Mouse (Mus musculus) CH12.LX (cell line): ENCODE results near the gene Psmd11. TPM values are rescaled to one million over a fixed set of nuclear protein-coding genes. Genes with fewer than 3 reads are reported as not detected.

ENCODE experiments used
- DNase-seq: peaks from one replicate; pipeline ENCODE4 v3.0.0-alpha.2; 2013; ENCODE audit errors: extremely low read depth
- H3K27ac ChIP-seq: 2 replicates; pipeline ENCODE4 v1.5.1; 2012; ENCODE audit warnings: low read depth, mild to moderate bottlenecking, control low read depth, moderate library complexity; ENCODE audit not compliant: insufficient read depth
- H3K27me3 ChIP-seq: replicated peaks from 2 replicates; pipeline ENCODE3; 2012; ENCODE audit warnings: inconsistent platforms
- H3K36me3 ChIP-seq, 2 experiments: replicated peaks in 1 of 2; 2 replicates each; pipeline versions ENCODE3 to v1.6.1; 2012; ENCODE audit warnings: inconsistent platforms in 1 of 2, low read length in 1 of 2, mild to moderate bottlenecking in 1 of 2, mixed read lengths in 1 of 2, moderate library complexity in 1 of 2; ENCODE audit not compliant: control insufficient read depth in 1 of 2, insufficient read depth in 1 of 2
- H3K4me1 ChIP-seq, 2 experiments: 2 replicates each; pipeline ENCODE4 v1.6.1; 2012; ENCODE audit warnings: inconsistent platforms in 1 of 2, moderate library complexity in 1 of 2; ENCODE audit not compliant: insufficient read depth in 2 of 2, control insufficient read depth in 1 of 2
- H3K4me2 ChIP-seq: 2 replicates; pipeline ENCODE4 v1.6.1; 2012; ENCODE audit warnings: low read depth, mild to moderate bottlenecking, control low read depth; ENCODE audit not compliant: poor library complexity, insufficient read depth, severe bottlenecking
- H3K4me3 ChIP-seq, 3 experiments: fragments of 150-350 bp in 1 of 3; sonication (generic) in 1 of 3; replicated peaks in 1 of 3; 2 replicates each; pipeline versions ENCODE3 to v1.5.1; 2011 to 2012; ENCODE audit warnings: low read depth in 2 of 3, low read length in 2 of 3, mild to moderate bottlenecking in 2 of 3, moderate library complexity in 2 of 3, control low read depth in 1 of 3, improper control_type of control experiment in 1 of 3, inconsistent platforms in 1 of 3, mixed read lengths in 1 of 3; ENCODE audit not compliant: poor library complexity in 1 of 3
- H3K79me2 ChIP-seq: replicated peaks from 2 replicates; pipeline ENCODE4 v1.6.1; 2012; ENCODE audit warnings: mild to moderate bottlenecking, moderate library complexity; ENCODE audit not compliant: control insufficient read depth, poor library complexity, insufficient read depth, severe bottlenecking; ENCODE audit errors: extremely low read depth
- H3K9ac ChIP-seq: 2 replicates; pipeline ENCODE4 v1.6.1; 2012; ENCODE audit warnings: low read depth, mild to moderate bottlenecking, control low read depth, moderate library complexity; ENCODE audit not compliant: insufficient read depth
- H3K9me3 ChIP-seq: replicated peaks from 2 replicates; pipeline ENCODE3; 2012; ENCODE audit warnings: low read length, inconsistent platforms, mixed read lengths
- CHD1 ChIP-seq: IDR thresholded peaks from 2 replicates; pipeline ENCODE4 v1.6.1; 2012; ENCODE audit warnings: low read depth, low read length, improper control_type of control experiment, inconsistent platforms
- ELF1 ChIP-seq: IDR thresholded peaks from 2 replicates; pipeline ENCODE4 v1.6.1; 2014; ENCODE audit warnings: low read depth, mild to moderate bottlenecking, inconsistent platforms, low read length, improper control_type of control experiment
- GABPA ChIP-seq: IDR thresholded peaks from 2 replicates; pipeline ENCODE4 v1.6.1; 2012; ENCODE audit warnings: low read depth, low read length, improper control_type of control experiment, inconsistent platforms; ENCODE audit not compliant: insufficient replicate concordance
- JUND ChIP-seq: conservative IDR thresholded peaks from 2 replicates; pipeline ENCODE4 v1.6.1; 2011; ENCODE audit warnings: low read depth, low read length, improper control_type of control experiment
- KAT2A ChIP-seq: IDR thresholded peaks from 2 replicates; pipeline ENCODE4 v1.6.1; 2012; ENCODE audit warnings: low read length, improper control_type of control experiment, inconsistent platforms; ENCODE audit not compliant: insufficient replicate concordance
- MAFK ChIP-seq: IDR thresholded peaks from 2 replicates; pipeline ENCODE4 v1.6.1; 2011; ENCODE audit warnings: low read length, improper control_type of control experiment; ENCODE audit not compliant: insufficient replicate concordance
- MAX ChIP-seq: IDR thresholded peaks from 2 replicates; pipeline ENCODE4 v1.6.1; 2011; ENCODE audit warnings: low read length, improper control_type of control experiment
- MEF2A ChIP-seq: IDR thresholded peaks from 2 replicates; pipeline ENCODE4 v1.6.1; 2014; ENCODE audit warnings: low read depth, mild to moderate bottlenecking, inconsistent platforms, low read length, improper control_type of control experiment, borderline replicate concordance
- MXI1 ChIP-seq: IDR thresholded peaks from 2 replicates; pipeline ENCODE4 v1.6.1; 2011; ENCODE audit warnings: mild to moderate bottlenecking, low read depth, low read length, improper control_type of control experiment
- NELFE ChIP-seq: IDR thresholded peaks from 2 replicates; pipeline ENCODE4 v1.6.1; 2011; ENCODE audit warnings: low read depth, low read length, improper control_type of control experiment
- POLR2AphosphoS2 ChIP-seq: IDR thresholded peaks from 2 replicates; pipeline ENCODE4 v1.6.1; 2011; ENCODE audit warnings: low read depth, low read length, improper control_type of control experiment
- RAD21 ChIP-seq: IDR thresholded peaks from 2 replicates; pipeline ENCODE4 v1.6.1; 2011; ENCODE audit warnings: low read depth, mild to moderate bottlenecking, low read length, improper control_type of control experiment, moderate library complexity
- SIN3A ChIP-seq: IDR thresholded peaks from 2 replicates; pipeline ENCODE4 v1.6.1; 2012; ENCODE audit warnings: low read length, improper control_type of control experiment, inconsistent platforms
- SMC3 ChIP-seq: IDR thresholded peaks from 2 replicates; pipeline ENCODE4 v1.6.1; 2011; ENCODE audit warnings: low read depth, low read length, improper control_type of control experiment
- TBP ChIP-seq: conservative IDR thresholded peaks from 2 replicates; pipeline ENCODE4 v1.6.1; 2011; ENCODE audit warnings: low read depth, low read length, improper control_type of control experiment
- TCF12 ChIP-seq: IDR thresholded peaks from 2 replicates; pipeline ENCODE4 v1.6.1; 2014; ENCODE audit warnings: low read depth, mild to moderate bottlenecking, inconsistent platforms, low read length, improper control_type of control experiment
- UBTF ChIP-seq: IDR thresholded peaks from 2 replicates; pipeline ENCODE4 v1.6.1; 2012; ENCODE audit warnings: low read depth, mild to moderate bottlenecking, inconsistent platforms, low read length, improper control_type of control experiment, moderate library complexity
- USF2 ChIP-seq: conservative IDR thresholded peaks from 2 replicates; pipeline ENCODE4 v1.6.1; 2011; ENCODE audit warnings: low read depth, low read length, improper control_type of control experiment
- ZC3H11A ChIP-seq: IDR thresholded peaks from 2 replicates; pipeline ENCODE4 v1.6.1; 2012; ENCODE audit warnings: low read depth, mild to moderate bottlenecking, inconsistent platforms, low read length, improper control_type of control experiment
- dilution Hi-C: fragments of 300-500 bp; cut with MboI; formaldehyde crosslinking; loops from 2 replicates; pipeline ENCODE4 v1.14.3; 2020; ENCODE audit warnings: low sequenced_read_pairs; ENCODE audit not compliant: extremely low pct_unique_long_range_greater_than_20kb, extremely low pct_ligation_motif_present
- in situ Hi-C: fragments of 300-500 bp; cut with MboI; formaldehyde crosslinking; loops from 3 replicates; pipeline ENCODE4 v1.14.3; 2019; ENCODE audit warnings: low sequenced_read_pairs, low pct_ligation_motif_present, low pct_unique_long_range_greater_than_20kb, mixed read lengths
- polyA plus RNA-seq: library from polyadenylated mRNA; unstranded; fragments of >175 nt; gene quantifications from 2 replicates; pipeline ENCODE4 v1.2.1, GENCODE M21; 2012; ENCODE audit warnings: low read depth; ENCODE audit not compliant: insufficient read length
- total RNA-seq, 2 experiments: library from RNA; depleted of rRNA; stranded (reverse); fragments of 300-350 nt in 1 of 2; fragments of >200 nt in 1 of 2; gene quantifications; 2 replicates each; pipeline ENCODE4 v1.2.3; 2012 to 2014

Psmd11 gene
- total and polyA plus RNA-seq, 3 experiments, result 116 to 191 (median 141) TPM

- no peak overlapping the region for H3K27ac ChIP-seq
These were observed 60.9 kb downstream of the Psmd11 start for GRCm38 (mm10) chr11:80489172-80489881.

GRCm38 (mm10) chr11:80489882-80490196 is 61.4 kb downstream of the Psmd11 start:
- H3K36me3 ChIP-seq, result no peaks in the 10 kb centered on the region
- no peak overlapping the region for H3K4me2 ChIP-seq
- H3K9ac ChIP-seq, result no peak overlapping the region
- DNase-seq, result no peak
- in situ Hi-C loops, result no loop called here
- H3K9me3 ChIP-seq, result peaks cover 2% of the 10 kb centered on the region
- no peaks in the 10 kb centered on the region for H3K27me3 ChIP-seq
- dilution Hi-C loops, result no loop called here
- no peak overlapping the region for H3K4me3 ChIP-seq
- peaks cover 16 to 60% of the 10 kb centered on the region in 2 experiments for H3K4me1 ChIP-seq
- TF ChIP-seq TBP (no peak), GABPA (no peak), MXI1 (no peak), ELF1 (no peak), MAX (no peak), NELFE (no peak), ZC3H11A (no peak), MAFK (no peak), SMC3 (no peak), USF2 (no peak), POLR2AphosphoS2 (no peak), JUND (no peak), UBTF (no peak)
- TF ChIP-seq, all 38 proteins: peak for 0
- Histone ChIP-seq H3K27ac (no peak overlapping the region), H3K79me2 (no peaks in the 10 kb centered on the region)

More at GRCm38 (mm10) chr11:80489172-80489881, 60.9 kb downstream of the Psmd11 start:
- Histone ChIP-seq H3K9me3 (peaks cover 2% of the 10 kb centered on the region), H3K4me1 (peaks cover 16 to 56% of the 10 kb centered on the region in 2 experiments), H3K4me2 (no peak overlapping the region), H3K36me3 (no peaks in the 10 kb centered on the region), H3K79me2 (no peaks in the 10 kb centered on the region), H3K27me3 (no peaks in the 10 kb centered on the region), H3K4me3 (no peak overlapping the region), H3K9ac (no peak overlapping the region)
- DNase-seq, result no peak
- in situ Hi-C loops (no loop called here), dilution Hi-C loops (no loop called here)
- TF ChIP-seq TBP (no peak), TCF12 (no peak), MEF2A (no peak), NELFE (no peak), SMC3 (no peak), MAFK (no peak), USF2 (no peak), RAD21 (no peak), CHD1 (no peak), SIN3A (no peak), MAX (no peak), KAT2A (no peak)
